Mouse (Mus musculus): Measurements from ENCODE around the gene Fam92a.
A peak's percentile ranks its signal among the peaks of the same experiment; 100 is the strongest.
"Not testable (repeated sequence)": the region's sequence is repeated elsewhere in the genome, so short reads cannot be mapped to it uniquely, and the experiment has no call there.

Fam92a gene

GRCm38 (mm10) chr4:12171318-12172091 is at the start of gene Fam92a:
Gene Fam92a (minus strand): TSS chr4:12172015.
- TF ChIP-seq GATA4 (IDR thresholded peaks at IDR 0.05; ENCODE audit: insufficient replicate concordance, low read length), result no peak

GRCm38 (mm10) chr4:12178992-12179391 is 7.2 kb upstream of the Fam92a start:
- no peak for TF ChIP-seq GATA4 (IDR thresholded peaks at IDR 0.05; ENCODE audit: insufficient replicate concordance, low read length)

GRCm38 (mm10) chr4:12170986-12171317 is 863 bp downstream of the Fam92a start:
- no peak for TF ChIP-seq GATA4 (IDR thresholded peaks at IDR 0.05; ENCODE audit: insufficient replicate concordance, low read length)

- peak; percentile 75; the same call in 1 of the 2 replicates for TF ChIP-seq GATA4 (IDR thresholded peaks at IDR 0.05; ENCODE audit: insufficient replicate concordance, low read length)
Observed at GRCm38 (mm10) chr4:12147660-12148059, 24.2 kb downstream of the Fam92a start.

- TF ChIP-seq GATA4 (IDR thresholded peaks at IDR 0.05; ENCODE audit: insufficient replicate concordance, low read length), result not testable (repeated sequence)
Observed at GRCm38 (mm10) chr4:12140141-12140567, 31.7 kb downstream of the Fam92a start, which contains the start of gene Rbm12b1. Gene Rbm12b1 (plus strand): TSS chr4:12140264.
